Mouse (Mus musculus) adrenal gland, postnatal 25 days (tissue): ENCODE measurements around the gene 4930572O03Rik. TPM values are rescaled to one million over a fixed set of nuclear protein-coding genes. Genes with fewer than 3 reads are reported as not detected.
A peak's percentile ranks its signal among the peaks of the same experiment; 100 is the strongest.
"Not testable (repeated sequence)": the region's sequence is repeated elsewhere in the genome, so short reads cannot be mapped to it uniquely, and the experiment has no call there.

Source experiments
- DNase-seq: peaks from one replicate; pipeline ENCODE4 v3.0.0; 2021; ENCODE audit warnings: mixed read lengths
- long read RNA-seq: library from polyadenylated mRNA; stranded (forward); transcript quantifications from one replicate; pipeline ENCODE4 v2.0.0, GENCODE M21; 2021
- total RNA-seq: library from RNA; stranded (reverse); gene quantifications from 2 replicates; pipeline ENCODE4 v1.2.3, GENCODE M21; 2021

The 4930572O03Rik gene
- not detected in 2 replicates for total RNA-seq
- long read RNA-seq, result 0 reads

DNA sequence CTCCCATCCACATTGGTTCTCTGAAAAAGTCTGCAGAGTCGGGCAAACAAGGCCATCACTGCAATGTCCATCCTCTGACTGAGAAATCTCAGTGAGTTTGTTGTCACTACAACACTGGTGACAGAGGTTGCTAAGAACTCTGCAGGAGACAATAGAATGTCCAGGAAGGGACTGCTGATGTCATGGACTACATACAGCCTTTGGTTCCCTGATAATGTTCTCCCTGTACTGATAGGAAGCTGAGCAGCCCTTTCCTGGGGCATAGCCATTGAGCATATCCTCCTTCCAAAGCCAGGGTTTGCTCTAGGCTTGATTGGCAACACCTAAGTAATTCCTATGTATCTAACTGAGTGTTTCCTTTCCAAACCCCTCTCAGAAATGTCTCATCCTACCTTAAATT is at the start of gene 4930572O03Rik:
Gene 4930572O03Rik, minus strand, starts transcription at position 101 of the 400 bp plus-strand sequence.
- DNase-seq, result not testable (repeated sequence)

- peak; percentile 9 for DNase-seq
Measured at GRCm38 (mm10) chr5:15702891-15703290, 46.0 kb upstream of the 4930572O03Rik start.

GRCm38 (mm10) chr5:15697719-15698118 is 40.9 kb upstream of the 4930572O03Rik start:
- DNase-seq, result not testable (repeated sequence)

GRCm38 (mm10) chr5:15691849-15692248 is 35.0 kb upstream of the 4930572O03Rik start:
- not testable (repeated sequence) for DNase-seq

GRCm38 (mm10) chr5:15690822-15691221 is 34.0 kb upstream of the 4930572O03Rik start:
- DNase-seq, result not testable (repeated sequence)

DNA sequence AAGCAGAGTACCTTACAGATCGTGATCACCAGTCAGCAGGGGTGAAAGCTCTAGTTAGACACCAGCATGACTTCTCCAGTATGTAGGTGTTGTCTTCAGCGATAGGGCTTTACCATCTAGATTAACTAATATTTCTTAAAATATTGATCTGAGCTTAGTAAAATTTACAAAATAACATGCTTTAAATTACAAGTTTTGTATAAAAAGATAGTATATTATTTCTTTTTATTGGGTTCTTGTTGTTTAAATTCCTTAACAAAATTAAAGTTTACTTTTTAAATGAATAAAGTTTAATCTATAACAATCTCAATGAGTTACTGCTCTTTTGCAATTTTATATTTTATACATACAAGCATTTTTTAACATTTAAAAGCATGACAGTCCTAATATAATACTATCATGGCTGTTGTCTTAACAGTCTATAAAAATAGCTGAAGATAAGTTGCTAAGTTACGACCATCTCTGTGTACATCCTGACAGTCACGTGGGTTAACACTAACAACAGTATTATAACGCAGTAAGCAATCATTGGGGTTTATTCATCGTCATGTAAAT is 32.9 kb upstream of the 4930572O03Rik start:
- DNase-seq, result not testable (repeated sequence)

DNA sequence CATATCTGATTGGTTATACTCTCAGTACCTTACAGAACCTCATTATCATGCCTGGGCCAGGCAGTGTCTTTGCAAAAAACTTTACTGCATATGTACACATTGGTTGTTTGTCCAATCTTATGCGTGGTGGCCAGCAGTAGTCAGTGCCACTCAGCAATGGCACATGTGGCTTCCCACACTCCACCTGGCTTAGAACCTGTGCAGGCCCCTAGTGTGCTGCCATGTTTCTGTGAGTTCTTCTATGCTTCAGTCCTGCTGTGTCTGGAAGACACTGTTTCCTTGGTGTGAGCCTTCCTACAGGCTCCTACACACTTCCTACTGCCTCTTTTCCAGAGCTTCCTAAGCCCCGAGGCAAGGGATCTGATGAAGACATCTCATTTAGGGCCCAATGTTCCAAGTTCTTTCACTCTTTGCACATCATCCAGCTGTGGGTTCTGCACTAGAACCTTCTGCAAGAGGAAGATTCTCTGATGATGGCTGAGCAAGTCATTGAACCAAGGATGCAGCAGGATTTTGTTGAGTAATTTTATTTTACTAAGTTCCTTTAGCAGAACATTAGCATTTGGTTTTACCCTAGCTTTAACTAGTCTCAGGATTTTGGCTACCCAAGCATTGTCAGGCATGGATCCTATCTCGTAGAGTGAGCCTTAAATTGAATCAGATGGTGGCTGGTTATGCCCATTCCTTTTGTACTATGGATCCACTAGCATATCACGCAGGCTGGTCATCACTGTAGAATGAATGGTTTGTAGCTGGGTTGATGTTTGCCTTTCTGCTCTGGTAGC is 32.2 kb upstream of the 4930572O03Rik start:
- not testable (repeated sequence) for DNase-seq

- DNase-seq, result not testable (repeated sequence)
Measured at GRCm38 (mm10) chr5:15681301-15682035, 24.6 kb upstream of the 4930572O03Rik start.

GRCm38 (mm10) chr5:15679980-15680949 is 23.4 kb upstream of the 4930572O03Rik start:
- not testable (repeated sequence) for DNase-seq

DNA sequence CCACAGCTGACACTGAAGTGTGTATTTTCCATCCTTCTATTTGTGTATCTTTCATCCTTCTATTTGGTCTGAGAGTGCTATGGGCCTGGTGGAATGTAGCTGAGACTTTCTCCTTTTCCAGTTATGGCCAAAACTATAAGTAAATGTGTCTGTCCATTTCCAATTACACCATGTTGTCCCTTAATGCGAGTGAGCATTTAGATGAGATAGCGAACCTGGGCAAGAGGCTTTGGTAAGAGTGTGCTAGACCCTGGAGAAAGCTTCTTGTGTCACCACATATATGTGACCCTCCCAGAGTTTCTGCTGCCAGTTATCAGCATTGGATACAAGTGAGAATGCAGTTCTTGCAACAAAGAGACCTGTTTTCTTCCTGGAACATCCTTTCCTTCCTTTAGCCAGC is 22.0 kb upstream of the 4930572O03Rik start:
- not testable (repeated sequence) for DNase-seq

- DNase-seq, result not testable (repeated sequence)
Measured at GRCm38 (mm10) chr5:15677750-15678149, 20.9 kb upstream of the 4930572O03Rik start.

GRCm38 (mm10) chr5:15674429-15675244 is 17.8 kb upstream of the 4930572O03Rik start:
- DNase-seq, result not testable (repeated sequence)

- not testable (repeated sequence) for DNase-seq
Measured at GRCm38 (mm10) chr5:15673989-15674388, 17.1 kb upstream of the 4930572O03Rik start.

GRCm38 (mm10) chr5:15670789-15671188 is 13.9 kb upstream of the 4930572O03Rik start:
- DNase-seq, result not testable (repeated sequence)

DNA sequence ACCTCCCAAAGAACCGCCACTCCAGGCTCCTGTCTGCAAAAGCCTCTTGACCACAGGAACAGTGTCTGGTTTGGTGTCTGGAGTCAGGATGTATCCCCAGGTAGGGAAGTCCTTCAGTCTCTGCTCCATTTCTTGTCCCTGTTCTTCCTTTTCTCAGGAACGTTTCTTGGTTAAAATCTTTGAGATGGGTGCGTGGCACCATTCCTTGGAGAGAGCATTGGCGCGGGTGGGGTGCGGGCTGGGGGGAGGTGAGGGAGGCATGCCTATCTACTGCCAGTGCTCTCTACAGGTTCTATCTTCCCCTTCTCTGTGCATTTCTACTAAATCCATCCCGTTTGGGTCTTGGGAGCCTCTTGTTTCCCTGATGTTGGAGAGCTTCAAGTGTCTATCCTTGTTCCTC is 7.0 kb upstream of the 4930572O03Rik start:
- not testable (repeated sequence) for DNase-seq

- not testable (repeated sequence) for DNase-seq
Measured at GRCm38 (mm10) chr5:15652334-15652733, 4.5 kb downstream of the 4930572O03Rik start.

GRCm38 (mm10) chr5:15645707-15646106 is 11.2 kb downstream of the 4930572O03Rik start:
- DNase-seq, result not testable (repeated sequence)

- DNase-seq, result not testable (repeated sequence)
Measured at GRCm38 (mm10) chr5:15637637-15638036, 19.2 kb downstream of the 4930572O03Rik start.

DNA sequence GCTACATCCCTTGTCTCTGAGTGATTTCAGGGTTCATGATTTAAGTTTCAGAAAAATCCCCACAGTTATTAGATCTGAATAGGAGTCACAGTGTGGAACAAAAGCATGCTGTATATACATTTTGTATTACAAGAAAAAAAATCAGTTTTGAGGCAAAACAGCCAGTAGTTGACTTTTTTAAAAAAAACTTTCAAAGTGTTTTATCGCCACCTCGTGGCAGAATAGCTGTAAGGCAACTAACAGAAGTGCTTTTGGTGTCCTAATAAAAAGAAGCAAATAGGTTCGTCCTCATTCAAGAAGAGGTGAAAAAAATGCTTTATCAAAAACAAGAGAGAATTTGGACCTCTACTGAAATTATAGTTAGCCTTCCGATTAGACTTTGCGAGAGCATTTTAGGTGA is 26.8 kb downstream of the 4930572O03Rik start:
- not testable (repeated sequence) for DNase-seq

DNA sequence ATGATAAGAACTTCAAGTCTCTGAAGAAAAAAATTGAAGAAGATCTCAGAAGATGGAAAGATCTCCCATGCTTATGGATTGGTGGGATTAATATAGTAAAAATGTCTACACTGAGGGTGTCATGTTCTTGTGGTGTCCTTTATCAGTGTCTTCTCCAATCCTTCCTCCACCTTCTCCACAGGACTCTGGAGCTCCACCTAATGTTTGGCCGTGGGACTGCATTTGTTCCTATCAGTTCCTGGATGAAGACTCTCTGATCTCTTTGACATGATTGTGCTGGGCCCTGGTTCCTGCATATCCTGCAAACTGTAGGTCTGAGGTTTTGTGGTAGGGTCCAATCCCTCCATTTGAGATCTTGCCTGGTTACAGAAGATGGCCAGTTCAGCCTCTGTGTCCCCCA is 28.7 kb downstream of the 4930572O03Rik start:
- DNase-seq, result peak; percentile 28
